Mouse (Mus musculus) v-Abl transformed pro-B cells (cell line): ENCODE results near the gene Olfr1416.
"Not testable (repeated sequence)": the region's sequence is repeated elsewhere in the genome, so short reads cannot be mapped to it uniquely, and the experiment has no call there.

Source experiments
- in situ Hi-C, 2 experiments: fragments of 400-800 bp; cut with MboI; formaldehyde crosslinking; loops; one replicate each; pipeline ENCODE4 v1.15.1; 2025; ENCODE audit not compliant: unreplicated experiment in 2 of 2

Gene Olfr1416

GRCm38 (mm10) chr1:92485013-92485412 is at the start of gene Olfr1416:
Gene Olfr1416 (minus strand): TSS chr1:92485113.
- in situ Hi-C loops, result no loop called here

- in situ Hi-C loops, result no loop called here
Observed at GRCm38 (mm10) chr1:92523764-92524163, 38.9 kb upstream of the Olfr1416 start.

- in situ Hi-C loops, result no loop called here
Observed at GRCm38 (mm10) chr1:92521376-92521775, 36.5 kb upstream of the Olfr1416 start.

- in situ Hi-C loops, result no loop called here
Observed at GRCm38 (mm10) chr1:92519046-92519445, 34.1 kb upstream of the Olfr1416 start.

GRCm38 (mm10) chr1:92518561-92518960 is 33.6 kb upstream of the Olfr1416 start, which contains the start of gene Olfr1414:
Gene Olfr1414 (minus strand): TSS chr1:92518661.
- in situ Hi-C loops, result no loop called here

- in situ Hi-C loops, result no loop called here
Observed at GRCm38 (mm10) chr1:92515390-92515789, 30.5 kb upstream of the Olfr1416 start.

- in situ Hi-C loops, result not testable (repeated sequence)
Observed at GRCm38 (mm10) chr1:92511646-92512045, 26.7 kb upstream of the Olfr1416 start.

- in situ Hi-C loops, result no loop called here
Observed at GRCm38 (mm10) chr1:92496001-92496400, 11.1 kb upstream of the Olfr1416 start, which contains the start of gene Olfr1415. Gene Olfr1415 (minus strand): TSS chr1:92496101.

GRCm38 (mm10) chr1:92474066-92474578 is 10.8 kb downstream of the Olfr1416 start:
- in situ Hi-C loops, result loop anchor here (10.0 kb wide), 2 partner anchors 929 to 939 kb away; partner anchors contain the start of gene Asb1 (in 1 of the 2)

- in situ Hi-C loops, result loop anchor here (10.0 kb wide), 2 partner anchors 929 to 939 kb away; partner anchors contain the start of gene Asb1 (in 1 of the 2)
Observed at GRCm38 (mm10) chr1:92473165-92474041, 11.5 kb downstream of the Olfr1416 start, which contains the start of gene Ndufa10. Gene Ndufa10 (minus strand): TSS chr1:92473860.

- in situ Hi-C loops, result no loop called here
Observed at GRCm38 (mm10) chr1:92468891-92469290, 16.0 kb downstream of the Olfr1416 start.

- in situ Hi-C loops, result loop anchor here in 1 of 2 experiments (5.0 kb wide), 1 partner anchor 496 kb away; no protein-coding TSS in a partner anchor
Observed at GRCm38 (mm10) chr1:92458416-92458815, 26.5 kb downstream of the Olfr1416 start.

- in situ Hi-C loops, result loop anchor here in 1 of 2 experiments (5.0 kb wide), 1 partner anchor 495 kb away; no protein-coding TSS in a partner anchor
Observed at GRCm38 (mm10) chr1:92457758-92458157, 27.2 kb downstream of the Olfr1416 start.

- in situ Hi-C loops, result loop anchor here (5.0 kb wide), 2 partner anchors 492 to 542 kb away; no protein-coding TSS in a partner anchor
Observed at GRCm38 (mm10) chr1:92453751-92454445, 31.0 kb downstream of the Olfr1416 start.

- in situ Hi-C loops, result no loop called here
Observed at GRCm38 (mm10) chr1:92448293-92448692, 36.6 kb downstream of the Olfr1416 start.

- in situ Hi-C loops, result no loop called here
Observed at GRCm38 (mm10) chr1:92441453-92442063, 43.4 kb downstream of the Olfr1416 start.

- in situ Hi-C loops, result no loop called here
Observed at GRCm38 (mm10) chr1:92440066-92440750, 44.7 kb downstream of the Olfr1416 start.

GRCm38 (mm10) chr1:92437678-92438271 is 47.1 kb downstream of the Olfr1416 start:
- in situ Hi-C loops, result no loop called here

GRCm38 (mm10) chr1:92436831-92437321 is 48.0 kb downstream of the Olfr1416 start:
- in situ Hi-C loops, result no loop called here
